19 mouse cellular contexts compared by ENCODE assay signal in genomic region chrX:169123115-169123772, GRCm38 (mm10).
DNase-seq lines count a peak whose midpoint lies in the region; ATAC-seq and TF ChIP-seq lines count a peak whose summit lies in the region.
"Had no signal": no experiment of that assay in that cellular context is flagged by ENCODE, and none has a peak within 500 bp of the region (broad histone marks: within the 10 kb centered on the region; RNA-seq: fewer than 3 reads in every experiment).

No protein-coding gene starts in this region.

- no peaks in the 10 kb centered on the region for H3K9me3 ChIP-seq in heart, embryonic 16.5 days (replicated peaks; ENCODE audit: control insufficient read depth, low read length)
- H3K9me3 ChIP-seq in midbrain, embryonic 10.5 days (replicated peaks): no peaks in the 10 kb centered on the region
- H3K9me3 ChIP-seq: forebrain, embryonic 13.5 days; heart, embryonic 13.5 days; hindbrain, embryonic 15.5 days; midbrain, embryonic 15.5 days; neural tube, embryonic 13.5 days had no signal

- H3K36me3 ChIP-seq in heart, embryonic 16.5 days (ENCODE audit: control insufficient read depth, insufficient read depth): no peaks in the 10 kb centered on the region
- no peaks in the 10 kb centered on the region for H3K36me3 ChIP-seq in midbrain, embryonic 10.5 days
- H3K36me3 ChIP-seq: heart, embryonic 13.5 days; hindbrain, embryonic 15.5 days; midbrain, embryonic 15.5 days; neural tube, embryonic 13.5 days had no signal

- no peak for TF ChIP-seq CTCF in embryonic fibroblast, embryonic 13.5 days (IDR thresholded peaks at IDR 0.05; ENCODE audit: borderline replicate concordance, insufficient read depth, low read length)

- TF ChIP-seq POLR2A in embryonic fibroblast, embryonic 13.5 days (IDR thresholded peaks at IDR 0.05; ENCODE audit: low read depth, low read length): no peak

- H3K4me2 ChIP-seq in heart, embryonic 16.5 days (ENCODE audit: low read depth, low read length): no peak overlapping the region
- H3K4me2 ChIP-seq: forebrain, embryonic 13.5 days; heart, embryonic 13.5 days; hindbrain, embryonic 15.5 days; midbrain, embryonic 15.5 days; neural tube, embryonic 13.5 days had no signal

- H3K4me3 ChIP-seq in heart, embryonic 16.5 days (ENCODE audit: low read length): no peak overlapping the region
- H3K4me3 ChIP-seq in embryonic fibroblast, embryonic 13.5 days (ENCODE audit: insufficient read depth, low read length): no peak overlapping the region
- no peak overlapping the region for H3K4me3 ChIP-seq in midbrain, embryonic 10.5 days
- H3K4me3 ChIP-seq: forebrain, embryonic 13.5 days; gastrocnemius, adult 2 months; heart, embryonic 13.5 days; hindbrain, embryonic 15.5 days; midbrain, embryonic 15.5 days; neural tube, embryonic 13.5 days had no signal

- WGBS in heart, embryonic 16.5 days: 65% methylated on average over 4 of the region's 4 CpGs
- WGBS in midbrain, embryonic 10.5 days: 93% methylated on average over 4 of the region's 4 CpGs

- no peaks in the 10 kb centered on the region for H3K4me1 ChIP-seq in heart, embryonic 16.5 days (ENCODE audit: control insufficient read depth, insufficient read depth, low read length)
- H3K4me1 ChIP-seq in embryonic fibroblast, embryonic 13.5 days (ENCODE audit: control insufficient read depth, insufficient read depth, low read length): no peaks in the 10 kb centered on the region
- H3K4me1 ChIP-seq in midbrain, embryonic 10.5 days: no peaks in the 10 kb centered on the region
- H3K4me1 ChIP-seq: forebrain, embryonic 13.5 days; heart, embryonic 13.5 days; hindbrain, embryonic 15.5 days; midbrain, embryonic 15.5 days; neural tube, embryonic 13.5 days had no signal

- H3K27ac ChIP-seq in heart, embryonic 16.5 days (ENCODE audit: low read length): 0 out of 2 replicates have a peak overlapping the region, but pooled peaks have one; percentile 1
- H3K27ac ChIP-seq in embryonic fibroblast, embryonic 13.5 days (ENCODE audit: insufficient read depth, low read length): peak overlapping the region; percentile 18; the same call in 1 of the 2 replicates
- H3K27ac ChIP-seq in midbrain, embryonic 10.5 days (replicated peaks): no peak overlapping the region
- H3K27ac ChIP-seq: forebrain, embryonic 13.5 days; gastrocnemius, adult 2 months; heart, embryonic 13.5 days; hindbrain, embryonic 15.5 days; midbrain, embryonic 15.5 days; neural tube, embryonic 13.5 days had no signal

- no peaks in the 10 kb centered on the region for H3K27me3 ChIP-seq in heart, embryonic 16.5 days (ENCODE audit: control insufficient read depth, insufficient read depth, low read length)
- peaks cover 58% of the 10 kb centered on the region for H3K27me3 ChIP-seq in midbrain, embryonic 10.5 days (ENCODE audit: low read depth, poor library complexity, severe bottlenecking)
- H3K27me3 ChIP-seq: forebrain, embryonic 13.5 days; heart, embryonic 13.5 days; hindbrain, embryonic 15.5 days; midbrain, embryonic 15.5 days; neural tube, embryonic 13.5 days had no signal

- 0 out of 2 replicates have a peak, but pooled peaks have one; percentile 10 for ATAC-seq in heart, embryonic 16.5 days (replicated peaks; ENCODE audit: extremely low read depth, insufficient read depth, low FRiP score)
- 0 out of 2 replicates have a peak, but pooled peaks have one; percentile 37 for ATAC-seq in megakaryocyte-erythroid progenitor cell, adult 5-6 weeks (replicated peaks; ENCODE audit: low FRiP score, low TSS enrichment, poor library complexity, severe bottlenecking)
- ATAC-seq: forebrain, embryonic 13.5 days; midbrain, embryonic 15.5 days had no signal

- no peak for DNase-seq in heart, adult 8-10 months (ENCODE audit: low spot score)
- DNase-seq in B cell, adult 2 months: peak; percentile 5 to 18
- no peak for DNase-seq in ovary, postnatal 14 days (ENCODE audit: low spot score)
- DNase-seq in thymus, postnatal 14 days: no peak
- no peak for DNase-seq in midbrain, embryonic 10.5 days (ENCODE audit: low spot score)
- DNase-seq: adrenal gland, adult 2 months; cerebellum, adult 9-11 months; gastrocnemius, adult 2 months; kidney, adult 11 months; kidney, postnatal 36 days; right cerebral cortex, adult 18-20 months had no signal

- H3K9ac ChIP-seq in heart, embryonic 16.5 days (ENCODE audit: low read length): no peak overlapping the region
- H3K9ac ChIP-seq: forebrain, embryonic 13.5 days; heart, embryonic 13.5 days; hindbrain, embryonic 15.5 days; midbrain, embryonic 15.5 days; neural tube, embryonic 13.5 days had no signal

Comparison
In these comparisons a context has a peak if more than half of its experiments do, and no peak if none do; other contexts are left out.
1. DNase-seq: peak in B cell, adult 2 months (2 of 2); none in heart, adult 8-10 months (single experiment), ovary, postnatal 14 days (single experiment), thymus, postnatal 14 days (single experiment) and midbrain, embryonic 10.5 days (single experiment).